Mouse (Mus musculus): ENCODE measurements around the gene Larp1.

GRCm38 (mm10) chr11:58011813-58012212 is 2.9 kb downstream of the Larp1 start:
- TF ChIP-seq CHD2 (IDR thresholded peaks at IDR 0.05; ENCODE audit: low read depth, low read length) = no peak
- no peak for TF ChIP-seq ZNF384 (IDR thresholded peaks at IDR 0.05; ENCODE audit: low read depth, low read length)
